Mouse (Mus musculus) embryonic fibroblast, embryonic 13.5 days (primary cell): Measurements from ENCODE around the gene Lrfn3.

Experiments
- CTCF ChIP-seq: IDR thresholded peaks from 2 replicates; pipeline ENCODE4 v1.5.1; 2011; ENCODE audit warnings: mild to moderate bottlenecking, control low read depth, low read length, moderate library complexity, borderline replicate concordance; ENCODE audit not compliant: insufficient read depth
- POLR2A ChIP-seq: IDR thresholded peaks from 2 replicates; pipeline ENCODE4 v1.6.1; 2011; ENCODE audit warnings: low read depth, mild to moderate bottlenecking, control low read depth, low read length, moderate library complexity

- TF ChIP-seq POLR2A (no peak), CTCF (no peak)
Measured at GRCm38 (mm10) chr7:30313666-30314320, 48.8 kb downstream of the Lrfn3 start.
